Mouse (Mus musculus) 3T3-L1 (cell line): Measurements from ENCODE around the gene Gfm2.

Source experiments
- DNase-seq: peaks from one replicate; pipeline ENCODE4 v3.0.0-alpha.2; 2015; ENCODE audit warnings: low read depth, low spot score

Gfm2 gene

GRCm38 (mm10) chr13:97227795-97228194, 90.1 kb downstream of the Gfm2 start:
- no peak for DNase-seq

- DNase-seq, result no peak
These were observed 92.4 kb downstream of the Gfm2 start for GRCm38 (mm10) chr13:97230101-97230500.
